Mouse (Mus musculus): Measurements from ENCODE around the gene Selenbp1.
"Not testable (repeated sequence)": the region's sequence is repeated elsewhere in the genome, so short reads cannot be mapped to it uniquely, and the experiment has no call there.

The Selenbp1 gene

DNA sequence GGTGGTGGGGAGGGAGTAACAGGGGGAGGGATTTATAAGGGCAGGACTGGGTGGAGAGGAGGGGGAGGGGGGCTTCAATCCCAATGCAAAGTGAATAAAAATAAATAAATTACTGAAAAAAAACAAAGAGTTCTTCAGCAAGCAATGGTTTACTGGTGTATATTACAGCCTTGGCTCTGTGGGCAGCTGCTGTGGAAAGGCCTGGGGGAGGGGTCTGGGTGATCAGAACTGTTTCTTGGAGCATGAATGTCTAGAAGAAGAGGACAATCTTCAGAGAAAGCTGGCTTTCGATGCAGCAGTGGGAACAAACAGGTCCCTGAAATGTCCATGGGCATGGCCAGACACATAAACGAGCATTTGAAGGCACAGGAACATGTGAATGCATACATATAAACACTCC is 577 bp upstream of the Selenbp1 start:
- DNase-seq (ENCODE audit: inconsistent ontology term): not testable (repeated sequence)

DNA sequence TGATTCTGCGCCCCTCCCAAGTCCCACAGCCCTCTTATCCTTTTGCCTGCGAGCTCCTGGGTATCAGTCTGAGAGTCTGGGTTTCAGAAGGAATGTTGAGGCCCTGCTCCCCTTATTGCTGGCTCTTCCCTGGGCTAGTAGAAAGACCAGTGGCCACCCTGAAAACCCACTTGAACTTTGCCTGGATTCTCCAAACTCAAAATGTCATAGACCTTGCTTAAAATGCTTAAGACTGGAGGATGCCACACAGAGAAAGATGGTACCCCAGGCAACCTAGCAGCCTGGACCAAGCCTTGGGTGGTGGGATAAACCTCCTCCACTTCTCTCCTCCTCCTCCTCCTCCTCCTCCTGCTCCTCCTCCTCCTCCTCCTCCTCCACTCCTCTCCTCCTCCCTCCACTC is 748 bp downstream of the Selenbp1 start:
- not testable (repeated sequence) for DNase-seq (ENCODE audit: inconsistent ontology term)

DNA sequence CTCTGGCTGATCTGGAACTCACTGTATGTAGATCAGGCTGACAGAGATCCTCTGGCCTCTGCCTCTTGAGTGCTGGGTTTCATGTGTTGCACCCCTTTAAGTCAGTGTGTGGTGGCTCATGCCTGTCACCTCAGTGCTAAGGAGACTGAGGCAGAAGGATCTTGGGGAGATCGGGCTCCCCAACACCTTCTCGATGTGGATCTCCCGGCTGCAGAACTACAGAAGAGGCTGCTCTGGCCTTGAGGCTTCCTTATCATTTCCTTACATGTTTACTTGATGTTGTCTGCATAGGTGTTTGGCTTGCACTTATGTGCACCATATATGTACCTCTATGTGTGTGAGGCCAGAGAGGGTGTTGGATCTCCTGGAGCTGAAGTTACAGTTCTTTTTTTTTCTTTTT is 1.7 kb downstream of the Selenbp1 start:
- DNase-seq (ENCODE audit: inconsistent ontology term): not testable (repeated sequence)

DNA sequence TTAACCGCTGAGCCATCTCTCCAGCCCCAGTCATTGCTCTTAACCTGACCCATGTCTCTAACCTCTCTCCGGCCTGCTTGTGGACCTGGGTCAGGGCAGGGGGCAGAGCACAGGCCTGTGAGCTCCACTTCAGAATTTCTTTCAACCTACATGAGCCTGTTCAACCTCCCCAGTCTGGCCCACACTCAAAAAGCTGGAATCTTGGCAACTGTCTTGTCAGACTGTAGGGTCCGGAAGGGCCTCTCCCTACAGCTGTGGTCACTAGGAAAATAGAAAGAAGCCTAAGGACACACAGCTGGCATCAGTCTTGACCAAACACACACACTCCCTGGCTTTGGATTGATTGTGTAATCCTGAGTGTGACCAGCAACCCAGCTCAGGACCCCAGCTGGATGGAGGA is 2.5 kb downstream of the Selenbp1 start:
- not testable (repeated sequence) for DNase-seq (ENCODE audit: inconsistent ontology term)

DNA sequence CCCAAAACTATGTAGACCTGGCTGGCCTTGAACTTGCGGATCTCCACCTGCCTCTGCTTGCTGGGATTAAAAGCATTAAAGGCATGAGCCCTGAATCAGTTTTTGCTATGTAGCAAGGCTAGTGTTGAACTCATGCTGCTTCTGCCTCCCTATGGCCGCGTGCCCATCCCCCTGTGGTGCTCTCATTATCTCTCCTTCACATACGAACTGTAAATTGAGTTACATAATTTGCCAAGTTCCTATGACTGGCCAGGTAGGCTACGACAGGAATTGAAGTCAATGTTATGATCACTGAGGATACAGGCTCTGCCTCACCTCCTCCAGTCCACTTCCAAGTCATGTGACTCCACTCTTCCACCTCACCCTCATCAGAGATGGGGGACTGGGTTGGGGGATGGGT is 3.3 kb downstream of the Selenbp1 start:
- DNase-seq (ENCODE audit: inconsistent ontology term): not testable (repeated sequence)

DNA sequence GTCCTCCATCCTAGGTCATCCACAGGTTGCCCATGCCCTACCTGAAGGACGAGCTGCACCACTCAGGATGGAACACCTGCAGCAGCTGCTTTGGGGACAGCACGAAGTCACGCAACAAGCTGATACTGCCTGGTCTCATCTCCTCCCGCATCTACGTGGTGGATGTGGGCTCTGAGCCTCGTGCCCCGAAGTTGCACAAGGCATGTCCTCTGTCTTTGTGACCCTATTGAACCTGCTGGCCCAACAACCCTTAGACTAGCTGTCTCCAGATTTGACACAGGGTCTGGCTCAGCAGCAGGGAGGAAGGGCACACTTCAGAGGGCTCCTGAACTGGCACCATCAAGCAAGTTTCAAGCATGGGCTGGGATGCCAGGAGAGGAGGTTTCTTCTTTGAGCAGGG is 4.3 kb downstream of the Selenbp1 start:
- DNase-seq (ENCODE audit: inconsistent ontology term): not testable (repeated sequence)

DNA sequence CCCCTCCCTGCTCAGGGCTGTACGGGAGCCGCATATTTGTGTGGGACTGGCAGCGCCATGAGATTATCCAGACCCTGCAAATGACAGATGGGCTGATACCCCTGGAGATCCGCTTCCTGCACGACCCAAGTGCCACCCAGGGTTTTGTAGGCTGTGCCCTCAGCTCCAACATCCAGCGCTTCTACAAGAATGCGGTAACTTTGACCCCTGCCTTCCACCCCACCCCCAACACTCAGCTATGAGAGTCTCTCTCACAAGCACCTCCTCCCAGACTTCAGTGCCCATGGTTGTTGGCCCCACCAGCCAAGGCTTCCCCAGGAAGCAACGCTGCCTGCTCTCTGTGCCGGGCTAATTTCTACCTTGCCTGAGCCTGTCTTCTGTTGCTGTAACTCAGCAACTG is 7.2 kb downstream of the Selenbp1 start:
- not testable (repeated sequence) for DNase-seq (ENCODE audit: inconsistent ontology term)

DNA sequence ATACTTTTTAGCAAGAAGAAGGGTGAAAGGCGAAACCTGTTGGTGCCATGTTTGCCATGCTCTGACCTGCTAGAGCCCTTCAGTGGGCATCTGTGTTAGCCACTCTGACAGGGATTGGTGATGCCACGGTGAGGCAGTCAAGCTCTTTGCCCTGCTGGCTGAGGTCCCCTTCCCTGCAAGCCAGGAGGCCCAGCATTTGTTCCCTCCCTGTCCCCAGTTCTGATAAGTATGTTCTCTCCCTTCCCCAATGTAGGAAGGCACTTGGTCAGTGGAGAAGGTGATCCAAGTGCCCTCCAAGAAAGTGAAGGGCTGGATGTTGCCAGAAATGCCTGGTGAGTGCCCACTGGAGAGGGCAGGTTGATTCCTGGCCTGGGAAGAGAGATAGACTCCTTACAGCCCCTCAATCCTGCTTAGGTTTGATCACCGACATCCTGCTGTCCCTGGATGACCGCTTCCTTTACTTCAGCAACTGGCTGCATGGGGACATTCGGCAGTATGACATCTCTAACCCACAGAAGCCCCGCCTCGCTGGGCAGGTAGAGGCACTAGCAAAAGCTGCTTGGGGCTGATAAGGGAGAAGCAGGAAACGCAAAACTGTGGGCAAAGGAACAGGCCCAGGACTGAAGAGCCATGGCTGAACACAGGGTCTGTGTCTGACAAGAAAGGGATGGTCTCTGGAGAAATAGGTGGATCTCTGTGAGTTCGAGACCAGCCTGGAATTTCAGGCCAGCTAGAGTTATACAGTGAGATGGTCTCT is 9.5 kb downstream of the Selenbp1 start:
- not testable (repeated sequence) for DNase-seq (ENCODE audit: inconsistent ontology term)

DNA sequence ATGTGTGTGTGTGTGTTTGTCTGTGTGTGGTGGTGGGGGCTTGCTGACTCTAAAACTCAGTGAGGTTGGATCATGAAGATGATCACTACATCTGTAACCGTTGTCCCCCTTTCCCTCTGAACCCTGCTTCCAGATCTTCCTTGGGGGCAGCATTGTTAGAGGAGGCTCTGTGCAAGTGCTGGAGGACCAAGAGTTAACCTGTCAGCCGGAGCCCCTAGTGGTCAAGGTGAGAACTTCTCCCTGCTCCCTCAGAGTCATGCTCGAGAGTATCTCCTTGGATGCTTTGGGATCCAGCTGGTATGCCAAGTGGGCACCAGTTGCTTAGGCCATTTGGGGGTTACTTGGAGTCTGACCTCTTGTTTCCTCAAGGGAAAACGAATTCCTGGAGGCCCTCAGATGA is 10.8 kb downstream of the Selenbp1 start:
- not testable (repeated sequence) for DNase-seq (ENCODE audit: inconsistent ontology term)

DNA sequence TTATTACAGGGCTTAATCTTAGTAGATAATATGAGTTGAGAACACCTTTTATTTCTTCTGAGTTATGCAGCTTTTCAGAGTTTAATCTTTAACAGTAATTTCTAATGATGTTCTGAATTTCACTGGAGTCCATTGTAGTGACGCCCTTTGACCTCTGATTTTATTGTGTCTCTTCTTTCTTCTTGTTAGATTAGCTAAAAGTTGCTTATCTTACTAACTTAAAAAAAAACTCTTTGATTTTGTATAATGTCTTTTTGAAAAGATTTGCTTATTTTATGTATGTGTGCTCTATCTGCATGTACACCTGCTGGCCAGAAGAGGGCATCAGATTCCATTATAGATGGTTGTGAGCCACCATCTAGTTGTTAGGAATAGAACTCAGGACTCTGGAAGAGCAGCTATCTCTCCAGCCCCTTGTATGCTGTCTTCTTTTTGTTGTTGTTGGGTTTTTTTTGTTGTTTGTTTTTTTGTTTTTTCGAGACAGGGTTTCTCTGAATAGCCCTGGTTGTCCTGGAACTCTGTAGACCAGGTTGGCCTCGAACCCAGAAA is 15.3 kb downstream of the Selenbp1 start:
- no peak for DNase-seq (ENCODE audit: inconsistent ontology term)

DNA sequence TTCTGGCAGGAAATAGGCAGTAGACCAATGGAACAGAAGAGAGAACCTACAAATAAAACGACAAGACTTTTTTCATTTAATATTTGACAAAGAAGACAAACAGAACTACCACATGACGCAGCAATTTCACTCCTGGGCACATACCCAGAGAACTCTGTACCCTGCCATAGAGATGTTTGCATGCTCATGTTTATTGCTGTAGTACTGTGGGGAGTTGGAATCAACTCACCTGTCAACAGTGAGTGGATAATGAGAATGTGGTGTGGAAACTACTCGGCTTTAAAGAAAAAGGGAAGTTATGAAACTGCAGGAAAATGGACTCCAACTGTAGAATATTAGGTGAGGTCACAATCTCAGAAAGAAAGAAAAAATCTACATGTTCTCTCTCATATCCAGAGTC is 16.8 kb downstream of the Selenbp1 start:
- no peak for DNase-seq (ENCODE audit: inconsistent ontology term)

DNA sequence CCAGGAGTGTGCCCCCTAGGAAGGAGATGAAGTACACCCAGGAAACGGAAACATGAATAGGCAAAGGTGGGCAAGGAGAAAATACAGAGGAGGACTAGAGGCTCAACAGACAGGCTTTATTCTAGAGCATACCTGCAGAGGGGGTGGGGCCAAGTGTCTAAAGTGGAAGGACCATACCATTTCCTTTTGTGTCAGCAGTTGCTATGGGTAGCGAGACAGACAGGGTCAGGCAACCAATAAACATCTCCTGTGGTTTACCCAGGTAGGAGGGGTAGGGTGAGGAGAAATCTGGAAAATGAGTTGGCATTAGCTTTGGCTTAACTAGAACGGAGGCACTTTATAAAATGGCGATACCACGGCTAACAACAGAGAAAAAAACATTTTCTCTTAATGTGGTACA is 19.9 kb downstream of the Selenbp1 start:
- DNase-seq (ENCODE audit: inconsistent ontology term): no peak

DNA sequence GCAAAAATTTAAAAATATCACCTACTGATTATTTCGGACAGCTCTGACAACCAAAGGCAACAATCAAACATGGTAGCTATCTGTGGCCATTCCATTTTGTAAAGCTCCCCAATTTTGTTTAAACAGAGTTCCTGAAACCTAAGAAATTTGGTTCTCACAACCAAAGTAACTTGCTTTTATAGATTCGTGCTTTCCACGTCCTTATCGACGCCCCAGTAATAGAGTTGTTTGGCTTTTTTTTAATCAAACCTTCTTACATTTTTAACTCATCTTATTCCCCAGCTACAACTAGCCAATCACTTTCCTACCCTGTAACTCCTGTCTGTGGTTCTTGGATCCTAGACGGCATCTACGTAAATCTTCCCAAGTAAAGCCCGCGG is 20.5 kb downstream of the Selenbp1 start:
- no peak for DNase-seq (ENCODE audit: inconsistent ontology term)

DNA sequence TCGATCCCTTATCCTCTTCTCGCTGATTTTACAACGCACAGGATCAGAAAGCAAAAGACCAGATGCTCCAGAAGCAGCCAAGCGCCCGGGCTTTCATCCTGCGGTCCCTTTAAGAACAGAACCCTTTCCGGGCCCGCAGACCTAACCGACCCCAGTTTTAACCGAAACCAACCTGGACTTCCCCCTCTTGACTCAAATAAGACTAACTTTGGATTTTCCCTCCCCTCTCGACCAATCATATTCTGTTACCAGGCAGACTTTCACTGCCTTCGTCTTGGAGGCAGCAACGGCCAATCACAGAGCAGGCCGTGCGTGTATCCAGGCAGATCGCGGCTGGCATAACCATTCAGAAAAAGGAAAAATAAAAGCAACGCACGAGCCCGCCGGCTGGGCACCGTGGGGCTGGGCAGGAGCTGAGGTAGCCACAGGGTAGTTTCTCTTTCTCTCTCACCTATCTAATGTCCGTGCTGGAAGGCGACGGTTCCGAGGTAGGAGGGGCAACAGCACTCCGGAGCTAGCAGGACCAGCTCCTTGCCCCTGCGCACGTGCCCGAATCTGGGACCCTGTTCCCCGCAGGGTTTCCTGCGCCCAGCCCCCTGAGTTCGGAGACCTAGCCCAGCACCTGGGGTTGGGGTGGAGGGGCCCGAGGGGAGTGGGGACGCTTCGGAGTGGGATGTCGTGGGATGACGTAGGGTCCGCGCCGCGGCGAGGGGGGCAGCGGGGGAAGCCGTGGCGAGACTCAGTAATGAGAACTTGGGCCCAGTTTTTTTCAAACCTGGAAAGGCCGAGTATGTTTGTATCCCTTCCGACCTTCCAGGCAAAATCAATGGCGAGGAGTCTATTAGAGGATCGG is 21.1 kb downstream of the Selenbp1 start, which contains the start of gene Rfx5:
Gene Rfx5, plus strand, starts transcription at position 312 of the 853 bp plus-strand sequence.
- DNase-seq (ENCODE audit: inconsistent ontology term): peak; percentile 94

DNA sequence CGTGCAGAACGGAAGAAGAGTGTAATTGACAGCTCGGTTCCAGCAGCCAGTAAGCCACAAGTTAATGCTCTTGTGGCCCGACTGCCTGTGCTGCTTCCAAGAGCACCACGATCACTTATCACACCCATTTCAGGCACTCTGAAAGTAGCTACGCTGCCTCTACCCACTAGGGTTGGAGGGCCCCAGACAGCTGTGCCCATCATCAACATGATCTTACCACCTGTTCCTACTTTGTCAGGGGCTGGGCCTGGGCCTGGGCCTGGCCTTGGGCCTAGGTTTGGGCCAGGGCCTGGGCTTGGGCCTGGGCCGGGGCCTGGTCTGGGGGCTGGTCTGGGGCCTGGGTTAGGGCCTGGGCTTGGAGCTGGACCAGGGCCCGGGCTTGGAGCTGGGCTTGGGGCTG is 25.4 kb downstream of the Selenbp1 start:
- no peak for DNase-seq (ENCODE audit: inconsistent ontology term)

DNA sequence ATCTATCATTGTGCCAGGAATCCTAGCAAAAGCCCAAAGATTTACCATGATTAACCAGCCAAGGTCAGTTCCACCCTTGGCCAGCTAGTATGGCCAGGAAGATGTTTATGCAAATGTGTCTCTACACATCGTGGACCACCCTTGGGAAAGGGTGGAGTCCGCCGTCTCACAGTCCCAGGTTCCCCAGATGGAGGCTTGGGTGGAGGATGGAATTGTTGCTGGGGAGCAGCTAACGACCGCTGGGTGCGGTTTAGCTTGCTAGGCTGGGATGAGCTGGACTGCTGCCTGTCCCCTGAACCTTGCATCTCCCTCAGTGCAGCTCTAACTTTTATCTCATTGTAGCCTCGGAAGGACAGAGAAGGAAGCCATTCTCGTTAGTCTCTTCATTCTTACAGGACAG is 27.0 kb downstream of the Selenbp1 start:
- no peak for DNase-seq (ENCODE audit: inconsistent ontology term)

DNA sequence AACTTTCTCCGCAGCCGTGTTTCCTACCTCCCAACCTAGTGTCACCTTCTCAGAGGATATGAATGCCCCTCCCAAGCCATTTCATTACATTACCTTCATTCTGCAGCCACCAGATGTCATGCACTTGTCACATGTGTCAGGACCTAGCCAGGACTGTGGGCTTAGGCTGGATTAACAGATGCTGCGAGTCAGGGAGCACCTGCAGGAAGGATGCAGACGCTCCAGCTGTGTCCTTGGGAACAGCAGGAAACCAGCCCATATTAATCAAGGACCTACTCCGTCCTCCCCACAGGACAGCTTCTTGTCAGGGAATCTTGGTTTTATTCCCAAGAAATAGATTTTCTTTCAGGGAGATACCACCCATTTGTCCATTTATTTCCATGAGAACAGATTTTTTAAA is 27.5 kb downstream of the Selenbp1 start:
- no peak for DNase-seq (ENCODE audit: inconsistent ontology term)

DNA sequence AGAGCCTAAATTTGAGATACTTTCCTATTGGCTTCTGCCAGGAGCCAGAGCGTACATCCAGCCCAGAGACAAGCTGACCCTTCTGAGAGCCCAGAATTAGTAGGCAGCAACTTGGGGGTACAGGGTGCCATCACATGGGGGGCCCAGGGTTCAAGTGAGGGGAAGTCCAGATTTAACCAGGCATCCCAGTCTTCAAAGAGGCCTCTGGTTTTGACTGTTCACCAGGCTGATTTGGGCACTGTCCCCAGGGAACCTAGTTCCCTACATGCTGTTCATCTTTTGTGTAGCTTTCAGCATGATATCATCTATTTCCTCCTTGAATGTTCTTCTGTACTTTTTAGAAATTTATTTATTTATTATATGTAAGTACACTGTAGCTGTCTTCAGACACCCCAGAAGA is 32.1 kb downstream of the Selenbp1 start:
- DNase-seq (ENCODE audit: inconsistent ontology term): no peak

DNA sequence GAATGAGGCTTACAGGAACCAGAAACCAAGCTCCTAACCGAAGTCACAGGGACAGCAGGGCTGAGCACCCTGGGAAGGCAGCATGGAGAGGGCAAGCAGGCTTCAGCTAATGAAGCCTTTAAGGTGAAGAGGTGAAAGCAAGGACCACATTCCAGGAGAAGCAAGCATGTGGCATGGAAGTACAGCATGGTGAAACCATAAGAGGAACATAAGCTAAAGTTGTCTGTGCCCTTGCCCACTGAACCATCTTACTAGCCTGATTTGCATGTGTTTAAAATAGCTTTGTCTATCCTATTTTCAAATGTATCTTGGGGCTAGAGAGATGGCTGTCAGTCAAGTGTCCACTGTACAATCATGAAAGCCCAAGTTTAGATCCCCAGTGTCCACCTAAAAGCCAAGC is 33.0 kb downstream of the Selenbp1 start:
- no peak for DNase-seq (ENCODE audit: inconsistent ontology term)

DNA sequence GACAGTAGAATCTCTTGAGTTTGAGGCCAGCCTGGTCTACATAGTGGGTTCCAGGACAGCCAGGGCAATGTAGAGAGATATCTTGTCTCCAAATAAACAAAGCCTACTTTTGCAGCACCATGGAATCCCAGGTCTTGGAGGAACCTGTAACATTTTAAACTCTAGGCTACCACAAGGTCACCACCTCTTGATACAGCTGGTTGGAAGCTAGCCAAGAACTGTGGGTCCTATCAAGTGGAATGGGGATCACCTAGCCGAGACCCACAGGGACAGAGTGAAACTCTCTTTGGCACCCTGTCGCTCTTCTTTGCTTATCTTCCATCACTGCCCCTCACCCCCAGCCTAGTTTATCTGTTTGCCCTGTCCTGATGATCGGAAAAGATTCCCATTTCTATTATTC is 39.7 kb downstream of the Selenbp1 start:
- DNase-seq (ENCODE audit: inconsistent ontology term): no peak

DNA sequence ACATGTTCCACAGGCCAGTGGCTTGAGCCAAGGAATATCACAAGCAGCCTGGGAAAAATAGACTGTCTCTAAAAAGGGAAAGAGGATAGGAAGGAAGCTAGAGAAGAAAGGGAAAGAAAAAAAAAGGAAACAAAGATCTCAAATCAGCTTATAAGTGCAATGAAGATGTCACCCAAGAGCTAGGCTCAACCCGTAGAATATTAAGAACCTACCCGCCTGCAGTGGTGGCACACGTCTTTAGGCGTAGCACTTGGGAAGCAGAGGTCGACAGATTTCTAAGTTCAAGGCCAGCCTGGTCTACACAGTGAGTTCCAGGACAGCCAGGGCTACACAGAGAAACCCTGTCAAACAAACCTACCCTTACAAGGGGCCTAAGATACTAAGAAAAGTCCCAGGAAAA is 40.8 kb downstream of the Selenbp1 start:
- no peak for DNase-seq (ENCODE audit: inconsistent ontology term)

DNA sequence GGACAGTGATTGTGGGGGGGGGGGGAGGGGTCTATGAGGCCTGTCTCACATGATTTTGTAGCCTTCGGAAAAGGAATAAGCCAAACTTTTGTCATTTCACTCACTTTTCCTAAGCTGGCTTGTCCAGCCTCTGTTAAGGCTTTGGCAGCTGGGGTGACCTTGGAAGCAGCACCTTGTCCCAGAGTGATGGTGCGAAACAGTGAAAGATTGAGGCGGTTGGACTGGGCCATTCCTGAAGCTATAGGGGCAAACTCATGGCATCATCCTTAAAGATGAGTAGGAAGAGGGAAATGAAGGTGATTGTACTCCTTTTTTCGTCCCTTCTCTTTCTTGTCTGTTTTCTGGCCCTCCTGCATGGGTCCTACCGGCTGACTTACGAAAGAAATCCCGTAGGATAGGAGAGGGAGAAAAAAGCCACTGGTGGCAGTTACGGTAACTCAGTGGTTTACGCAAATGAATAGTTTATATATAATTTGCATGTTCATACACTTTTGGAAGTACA is 41.2 kb downstream of the Selenbp1 start:
- DNase-seq (ENCODE audit: inconsistent ontology term): no peak

Measured in Muller cell, postnatal 12 days (primary cell).